Mouse (Mus musculus): Measurements from ENCODE around the gene Unc13a.

Unc13a gene

DNA sequence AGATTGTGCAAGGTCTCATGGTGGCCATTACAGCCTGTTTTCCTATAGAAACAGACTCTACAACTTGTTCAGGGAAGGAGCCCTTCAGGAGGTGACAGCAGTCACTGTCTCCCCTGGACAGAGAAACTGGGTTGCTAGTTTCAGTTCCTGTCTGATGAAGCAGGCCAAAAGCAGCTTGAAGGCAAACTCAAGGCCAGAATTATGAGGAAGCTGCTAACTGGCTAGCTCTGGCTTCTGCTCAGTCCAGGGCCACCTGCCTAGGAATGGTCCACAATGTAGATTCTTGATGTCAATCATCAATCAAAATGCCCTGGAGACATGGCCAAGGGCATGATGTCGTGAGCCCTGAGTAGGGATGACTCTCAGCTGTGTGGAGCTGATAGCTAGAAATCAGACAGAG is 46.5 kb downstream of the Unc13a start:
- no peak for DNase-seq (ENCODE audit: low spot score in 2 of 2)

DNA sequence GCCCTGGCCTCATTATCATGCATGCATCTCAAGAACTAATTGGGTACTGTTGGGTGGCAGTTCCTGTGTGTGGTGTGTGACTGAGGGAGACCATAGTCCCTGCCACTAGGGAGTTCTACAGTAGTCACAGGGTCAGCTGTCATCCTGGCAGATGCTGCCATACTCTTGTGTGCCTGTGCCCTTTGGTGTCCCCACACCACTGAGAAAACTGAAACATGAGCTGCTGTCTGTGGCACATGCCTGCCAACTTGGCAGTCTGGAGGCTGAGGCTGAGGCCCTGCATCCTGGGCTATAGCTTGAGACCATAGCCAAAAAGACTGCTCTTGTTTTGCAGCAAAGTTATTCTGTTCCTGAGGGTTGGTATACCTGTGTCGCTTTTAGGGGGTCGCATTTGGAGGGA is 51.8 kb downstream of the Unc13a start:
- DNase-seq (ENCODE audit: low spot score in 2 of 2) = no peak

DNA sequence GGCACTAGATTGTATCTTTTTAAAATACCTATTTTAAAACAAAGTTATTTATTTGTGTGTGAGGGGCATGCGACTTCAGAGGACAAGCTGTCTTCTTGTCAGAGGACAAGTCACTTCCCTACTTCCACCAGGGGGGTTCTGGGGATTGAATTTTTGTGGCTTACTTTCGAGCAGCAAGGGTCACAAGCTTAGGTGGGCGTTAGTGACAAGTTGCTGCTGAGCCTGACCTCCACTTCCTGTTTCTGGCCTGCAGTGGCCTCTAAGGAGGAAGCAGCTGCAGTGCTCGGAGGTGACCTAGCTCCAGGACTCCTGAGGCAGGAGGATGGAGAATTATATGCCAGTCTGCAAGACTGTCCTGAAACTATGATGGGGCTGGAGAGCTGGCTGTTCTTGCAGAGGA is 58.1 kb downstream of the Unc13a start:
- no peak for DNase-seq (ENCODE audit: low spot score in 2 of 2)

DNA sequence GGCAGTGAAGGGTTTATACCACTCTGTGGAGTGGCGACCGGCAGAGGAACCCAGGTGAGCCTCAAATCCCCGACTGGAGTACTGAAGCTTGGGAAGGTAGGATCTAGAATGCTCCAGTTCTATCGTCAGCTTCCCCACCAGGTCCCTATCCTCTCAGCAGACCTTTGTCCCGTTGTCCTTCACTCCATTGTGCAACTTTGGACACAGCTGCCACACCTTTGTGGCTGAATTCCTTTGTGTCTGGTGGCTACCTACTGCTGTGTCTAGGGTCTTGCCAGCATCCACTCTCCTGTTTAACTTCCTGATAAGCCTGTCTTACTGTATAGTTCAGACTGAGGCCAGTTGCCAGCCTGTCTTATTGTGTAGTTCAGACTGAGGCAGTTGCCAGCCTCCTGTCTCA is 59.4 kb downstream of the Unc13a start:
- no peak for DNase-seq (ENCODE audit: low spot score in 2 of 2)

DNA sequence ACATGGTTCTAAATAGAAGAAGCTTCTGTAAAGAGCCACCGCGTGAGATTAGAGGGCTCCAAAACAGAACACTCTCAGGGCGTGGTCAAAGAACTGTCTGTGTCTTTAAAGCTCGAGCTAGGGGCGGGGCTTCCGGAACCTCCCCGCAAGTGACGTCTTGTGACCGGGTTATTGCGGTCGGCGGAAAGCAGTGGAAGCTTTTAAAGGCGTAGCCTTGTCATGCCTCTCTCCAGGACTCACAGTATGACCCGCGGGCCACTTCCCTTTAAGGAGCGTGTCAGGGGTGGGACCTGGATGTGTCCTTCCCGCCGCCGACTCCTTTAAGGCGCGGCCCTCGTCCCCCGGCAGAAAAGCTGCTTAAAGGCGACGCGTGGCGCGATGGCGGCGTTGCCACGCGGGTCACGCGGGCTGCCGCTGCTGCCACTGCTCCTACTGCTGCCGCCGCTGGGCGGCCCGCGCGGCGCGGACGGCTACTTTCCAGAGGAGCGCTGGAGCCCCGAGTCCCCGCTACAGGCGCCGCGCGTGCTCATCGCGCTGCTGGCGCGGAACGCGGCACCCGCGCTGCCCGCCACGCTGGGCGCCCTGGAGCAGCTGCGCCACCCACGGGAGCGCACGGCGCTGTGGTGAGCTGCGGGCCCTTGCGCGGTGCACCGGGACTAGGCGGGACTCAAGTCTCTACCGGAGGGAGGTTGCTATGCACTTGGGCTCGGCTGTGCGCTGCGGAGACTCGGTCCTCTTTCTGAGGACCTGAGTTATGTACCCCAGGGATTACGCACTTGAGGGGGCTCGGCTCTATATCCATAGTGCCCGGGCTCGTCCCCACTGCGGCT is 60.5 kb downstream of the Unc13a start, which contains the start of gene Colgalt1:
Gene Colgalt1, plus strand, starts transcription at position 177 of the 830 bp plus-strand sequence.
- peak; percentile 80 to 96 for DNase-seq (ENCODE audit: low spot score in 2 of 2)

DNA sequence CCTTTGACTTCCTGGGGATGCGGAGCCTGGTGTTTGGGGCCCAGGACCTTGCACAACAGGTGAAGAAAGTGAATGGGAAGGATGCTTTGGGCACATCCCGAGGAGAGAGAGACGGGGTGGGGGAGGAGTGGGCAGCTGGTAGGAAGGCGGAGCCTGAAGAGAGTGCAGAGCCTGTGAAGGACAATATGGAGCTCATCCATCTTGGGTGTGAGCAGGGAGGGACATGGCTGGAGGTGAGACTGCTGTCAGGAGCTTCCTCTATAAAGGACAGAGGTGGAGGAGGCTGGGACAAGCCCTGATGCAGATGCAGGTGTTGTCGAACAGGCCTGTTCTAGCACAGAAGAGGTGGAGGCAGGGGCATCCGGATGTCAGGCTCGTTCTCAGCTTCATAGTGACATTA is 67.5 kb downstream of the Unc13a start:
- DNase-seq (ENCODE audit: low spot score in 2 of 2) = no peak

DNA sequence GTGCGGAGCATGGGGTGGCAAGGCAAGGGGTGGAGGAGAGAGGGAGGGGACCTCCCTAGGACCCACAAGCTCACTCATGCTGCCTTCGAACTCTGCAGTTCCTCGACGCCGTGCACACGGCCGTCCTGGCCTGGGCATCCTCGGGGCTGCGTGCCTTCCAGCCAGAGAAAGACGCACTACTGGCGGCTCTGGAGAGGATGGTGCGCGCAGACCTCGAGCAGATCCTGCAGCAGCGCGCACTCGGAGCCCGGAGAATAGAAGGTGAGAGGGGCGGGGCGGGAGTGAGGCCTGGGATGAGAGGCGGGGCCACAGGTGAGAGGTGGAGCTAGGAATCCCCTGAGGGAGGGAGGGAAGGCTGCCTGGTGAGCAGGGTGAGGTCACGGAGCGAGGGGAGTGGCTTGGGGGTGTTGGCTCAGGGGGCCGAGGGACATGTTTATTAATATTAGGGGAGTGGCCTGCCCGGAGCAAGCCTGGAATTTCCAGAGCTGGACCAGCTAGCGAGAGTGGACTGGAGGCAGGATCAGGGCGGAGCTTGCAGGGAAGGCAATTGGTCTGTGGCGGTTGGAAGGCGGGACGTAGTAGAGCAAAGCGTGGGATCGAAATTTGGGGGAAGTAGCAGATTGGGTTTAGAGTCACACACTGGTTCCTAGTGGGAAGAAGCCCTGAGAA is 68.8 kb downstream of the Unc13a start:
- DNase-seq (ENCODE audit: low spot score in 2 of 2) = peak; percentile 83 to 84

DNA sequence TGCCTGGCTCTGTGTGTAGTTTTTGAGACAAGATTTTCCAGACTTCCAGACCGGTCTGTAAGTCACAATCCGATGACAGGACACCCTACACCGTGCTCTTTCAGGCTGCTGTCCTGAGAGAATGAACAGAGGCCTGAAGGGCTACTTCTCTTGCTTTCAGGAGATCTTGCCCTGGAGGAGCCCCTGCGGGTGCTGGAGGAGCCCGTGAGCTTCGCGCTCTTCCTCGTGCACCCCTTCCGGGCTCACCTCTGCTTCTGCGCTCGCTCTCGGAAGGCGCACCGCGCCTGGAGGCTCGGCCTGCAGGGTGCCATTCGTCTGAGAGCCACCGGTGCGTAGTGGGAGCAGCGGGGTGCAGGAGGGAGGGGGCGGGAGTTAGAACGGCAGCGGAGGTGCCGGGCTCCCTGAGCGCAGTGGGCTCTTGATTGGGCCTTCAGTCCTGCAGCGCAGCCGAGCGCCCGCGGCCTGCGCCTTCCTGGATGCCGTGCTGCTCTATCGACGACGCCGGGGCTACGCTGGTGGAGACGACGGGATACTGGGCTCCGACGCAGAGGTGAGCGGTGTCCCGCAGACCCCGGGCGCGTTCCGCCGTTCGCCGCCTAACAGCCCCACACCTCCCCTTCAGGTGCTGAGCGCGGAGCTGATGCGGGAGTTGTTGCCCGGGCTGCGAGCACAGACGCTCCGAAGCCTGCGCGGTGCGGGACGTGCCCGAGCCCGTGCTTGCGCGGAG is 69.5 kb downstream of the Unc13a start:
- no peak for DNase-seq (ENCODE audit: low spot score in 2 of 2)

DNA sequence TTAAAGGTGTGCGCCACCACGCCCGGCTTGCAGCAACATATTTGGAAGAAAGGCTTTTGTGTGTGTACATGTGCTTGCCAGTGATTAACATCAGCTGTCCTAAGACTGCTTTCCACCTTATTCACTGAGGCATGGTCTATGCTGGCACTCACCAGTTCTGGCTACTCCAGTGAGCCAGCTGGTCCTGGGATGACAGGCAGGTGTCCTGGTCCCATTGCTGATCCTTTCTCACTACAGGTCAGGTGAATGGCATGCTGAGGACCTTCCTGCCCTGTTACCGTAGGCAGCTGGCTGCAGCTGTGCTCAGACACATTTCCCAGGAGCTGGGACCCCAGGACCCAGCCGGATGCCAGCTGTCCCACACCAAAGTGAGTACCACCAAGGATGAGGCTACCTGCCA is 72.7 kb downstream of the Unc13a start:
- DNase-seq (ENCODE audit: low spot score in 2 of 2) = no peak

DNA sequence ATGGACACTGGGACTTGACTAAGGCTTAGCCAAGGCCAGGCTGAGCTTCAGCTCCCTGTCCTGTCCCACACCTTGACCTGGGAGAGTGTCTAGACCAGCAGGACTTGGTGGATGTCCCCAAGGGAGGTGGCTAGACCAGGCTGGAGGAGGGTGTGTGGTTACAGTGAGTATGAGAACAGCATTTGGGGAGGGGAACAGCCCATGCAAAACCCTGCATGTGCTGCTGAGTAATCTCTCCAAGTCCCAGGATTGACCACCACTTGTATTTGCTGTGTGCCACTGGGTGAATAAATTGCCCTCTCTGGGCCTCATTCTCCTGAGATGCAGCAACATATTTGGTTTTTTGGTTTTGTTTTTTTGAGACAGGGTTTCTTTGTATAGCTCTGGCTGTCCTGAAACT is 73.2 kb downstream of the Unc13a start:
- DNase-seq (ENCODE audit: low spot score in 2 of 2) = no peak

DNA sequence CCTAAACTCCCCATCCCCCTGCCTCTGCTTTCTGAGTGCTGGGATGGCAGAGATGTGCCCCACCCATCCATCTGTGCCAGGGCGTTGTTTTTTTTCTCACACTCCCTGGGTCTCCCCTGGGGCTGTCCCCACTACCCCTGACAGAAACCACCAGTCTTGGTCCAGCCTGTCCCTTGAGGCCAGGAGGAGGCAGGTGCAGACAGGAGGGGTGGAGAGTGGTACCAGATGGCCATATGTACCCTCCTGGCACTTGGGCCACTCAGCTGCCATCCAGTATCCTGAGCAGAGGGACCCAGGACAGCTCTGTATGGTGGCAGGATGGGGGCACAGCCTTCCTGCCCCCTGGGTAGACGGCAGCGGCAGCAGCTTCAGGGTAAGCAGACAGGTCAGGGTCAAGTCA is 74.1 kb downstream of the Unc13a start, which contains the start of gene Fam129c:
Gene Fam129c, plus strand, starts transcription at position 198 of the 400 bp plus-strand sequence.
- DNase-seq (ENCODE audit: low spot score in 2 of 2) = no peak

DNA sequence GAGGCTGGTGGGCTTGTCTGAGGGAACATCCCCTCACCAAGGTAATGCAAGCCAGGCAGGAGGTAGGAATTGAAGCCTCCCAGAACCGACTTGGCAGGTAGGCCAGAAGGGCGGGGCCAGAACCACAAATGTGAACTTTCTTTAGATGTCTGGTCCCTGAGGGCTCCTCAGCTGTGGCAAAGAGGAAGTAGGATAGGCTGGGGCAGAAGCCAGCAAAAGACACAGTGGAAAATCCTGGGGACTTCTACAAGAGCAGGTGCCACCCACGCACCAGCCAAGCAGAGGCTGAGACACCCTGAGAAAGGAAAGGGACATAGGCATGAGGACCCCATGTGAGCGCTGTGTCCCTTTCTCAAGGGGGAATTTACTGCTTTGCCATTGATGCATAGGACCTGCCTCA is 74.8 kb downstream of the Unc13a start:
- DNase-seq (ENCODE audit: low spot score in 2 of 2) = no peak

DNA sequence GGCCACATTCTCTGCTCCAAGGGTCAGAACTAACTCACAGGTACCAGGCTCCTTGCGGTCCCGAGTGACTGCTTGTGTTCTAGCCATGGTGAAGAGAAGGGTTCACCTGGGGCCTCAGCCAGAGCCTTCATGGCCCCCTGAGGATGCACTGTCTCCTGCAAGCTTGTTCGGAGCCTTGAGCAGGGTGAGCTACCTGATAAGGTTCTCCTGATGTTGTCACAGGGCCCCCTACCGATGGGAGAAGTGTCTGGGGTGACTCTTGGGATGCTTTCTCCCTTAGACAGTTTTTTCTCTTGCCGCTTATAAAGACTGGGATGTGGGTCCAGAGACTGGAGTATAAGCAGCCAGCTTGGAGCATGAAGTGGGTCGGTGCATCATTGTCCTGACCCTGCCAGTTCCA is 75.2 kb downstream of the Unc13a start:
- no peak for DNase-seq (ENCODE audit: low spot score in 2 of 2)

DNA sequence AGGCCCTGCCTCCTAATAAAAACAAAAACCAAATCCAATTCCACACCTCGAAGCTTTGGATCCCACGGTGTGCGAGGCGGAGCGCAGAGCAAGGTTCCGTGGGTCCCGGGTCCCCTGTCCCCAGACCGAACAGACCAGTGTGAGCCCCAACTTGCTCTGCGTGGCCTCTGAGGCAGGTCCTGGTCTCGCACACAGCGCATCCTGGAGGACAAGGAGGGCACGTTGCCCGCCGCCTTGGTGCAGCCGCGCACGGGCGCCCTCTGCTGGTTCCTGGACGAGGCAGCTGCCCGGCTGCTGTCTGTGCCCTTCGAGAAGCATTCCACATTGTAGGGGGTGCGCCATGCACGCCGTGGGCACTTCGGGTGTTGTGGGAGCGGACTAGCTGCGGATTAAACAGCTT is 75.7 kb downstream of the Unc13a start:
- peak; percentile 76 to 84 for DNase-seq (ENCODE audit: low spot score in 2 of 2)

DNA sequence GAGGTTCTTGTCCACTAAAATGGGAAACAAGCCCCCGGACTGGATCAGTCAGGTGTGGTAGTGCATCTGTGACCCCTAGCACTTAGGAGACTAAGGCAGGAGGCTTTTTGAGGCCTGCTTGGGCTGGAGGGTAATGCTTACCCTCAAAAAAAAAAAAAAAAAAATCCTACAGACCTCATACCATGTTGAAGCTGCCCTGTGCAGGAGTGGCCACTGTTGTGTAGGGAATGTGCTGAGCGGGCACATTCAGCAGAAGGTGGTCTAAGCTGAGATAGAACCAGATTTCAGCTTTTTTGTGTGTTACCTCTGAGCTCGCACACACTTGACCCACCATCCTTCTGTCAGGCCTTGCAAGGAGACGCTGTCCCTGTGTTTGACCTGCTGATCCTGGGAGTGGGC is 77.2 kb downstream of the Unc13a start:
- DNase-seq (ENCODE audit: low spot score in 2 of 2) = no peak

DNA sequence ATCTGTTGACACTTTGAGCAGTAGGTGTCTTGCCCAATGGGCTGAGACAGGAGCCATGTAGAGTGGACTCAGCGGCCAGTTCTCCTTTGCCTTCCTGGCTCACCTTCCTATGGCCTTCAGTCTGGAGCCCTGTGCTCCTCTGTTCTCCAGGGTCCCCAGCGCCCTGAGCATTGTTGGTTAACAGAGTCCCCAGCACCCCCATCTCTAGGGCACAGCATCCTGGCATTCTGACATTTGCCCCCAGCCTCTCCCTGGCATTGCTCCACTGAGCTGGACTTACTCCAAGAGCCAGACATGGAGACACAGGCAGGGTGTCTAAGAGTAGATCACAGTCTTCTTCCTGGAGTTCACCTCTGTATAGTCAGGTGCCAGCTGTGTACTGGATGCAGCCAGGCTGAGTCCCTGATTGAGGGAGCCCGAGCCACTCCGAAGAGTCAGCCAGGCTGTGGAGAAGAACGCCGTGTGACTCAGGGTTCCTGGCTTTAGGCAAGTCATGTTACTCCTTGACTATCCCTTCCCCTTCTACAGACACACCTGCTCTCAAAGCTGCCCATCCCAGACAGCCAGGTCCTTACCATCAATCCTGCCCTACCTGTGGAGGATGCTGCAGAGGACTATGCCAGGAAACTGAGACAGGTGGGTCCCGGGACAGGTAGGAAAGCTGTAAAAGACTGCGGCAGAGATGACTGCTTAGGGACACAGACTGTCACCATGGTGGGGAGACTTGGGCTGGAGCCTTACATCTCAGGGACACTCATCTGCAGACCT is 77.8 kb downstream of the Unc13a start:
- no peak for DNase-seq (ENCODE audit: low spot score in 2 of 2)

DNA sequence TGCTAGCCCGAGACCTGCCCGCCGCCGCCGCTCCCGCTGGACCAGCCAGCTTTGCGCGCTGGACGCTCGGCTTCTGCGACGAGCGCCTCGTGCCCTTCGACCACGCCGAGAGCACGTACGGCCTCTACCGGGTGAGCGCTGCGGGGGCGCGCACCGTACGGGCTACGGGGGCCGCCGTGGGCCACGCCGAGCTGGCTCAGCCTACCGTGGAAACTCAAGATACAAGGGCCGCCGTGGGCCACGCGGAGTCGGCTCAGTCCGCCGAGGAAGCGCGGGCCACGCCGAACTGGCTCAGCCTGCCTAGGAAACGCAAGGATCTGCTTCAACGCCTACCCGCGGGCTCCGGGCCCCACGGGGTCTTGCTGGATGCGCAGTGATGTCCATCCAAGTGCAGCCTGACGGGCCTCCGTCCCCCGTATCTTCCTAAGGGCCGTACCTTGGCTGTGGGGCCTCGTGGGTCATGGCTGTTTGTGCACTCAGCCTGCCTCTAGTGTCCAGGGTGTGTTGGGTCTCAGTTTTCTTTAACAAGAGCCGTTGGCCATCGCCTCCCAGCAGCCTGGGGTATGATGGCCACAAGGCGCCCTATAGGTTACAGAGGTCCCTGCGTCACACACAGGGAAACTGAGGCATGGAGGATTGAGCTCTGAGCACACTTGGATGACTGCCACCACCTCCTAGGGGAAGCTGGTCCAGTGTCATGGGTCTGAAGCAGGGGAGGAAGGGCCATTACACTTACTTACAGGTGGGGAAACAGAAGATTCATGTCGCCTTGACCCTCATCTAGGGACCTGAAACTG is 79.0 kb downstream of the Unc13a start:
- peak in 1 of 2 experiments; percentile 64 for DNase-seq (ENCODE audit: low spot score in 2 of 2)

DNA sequence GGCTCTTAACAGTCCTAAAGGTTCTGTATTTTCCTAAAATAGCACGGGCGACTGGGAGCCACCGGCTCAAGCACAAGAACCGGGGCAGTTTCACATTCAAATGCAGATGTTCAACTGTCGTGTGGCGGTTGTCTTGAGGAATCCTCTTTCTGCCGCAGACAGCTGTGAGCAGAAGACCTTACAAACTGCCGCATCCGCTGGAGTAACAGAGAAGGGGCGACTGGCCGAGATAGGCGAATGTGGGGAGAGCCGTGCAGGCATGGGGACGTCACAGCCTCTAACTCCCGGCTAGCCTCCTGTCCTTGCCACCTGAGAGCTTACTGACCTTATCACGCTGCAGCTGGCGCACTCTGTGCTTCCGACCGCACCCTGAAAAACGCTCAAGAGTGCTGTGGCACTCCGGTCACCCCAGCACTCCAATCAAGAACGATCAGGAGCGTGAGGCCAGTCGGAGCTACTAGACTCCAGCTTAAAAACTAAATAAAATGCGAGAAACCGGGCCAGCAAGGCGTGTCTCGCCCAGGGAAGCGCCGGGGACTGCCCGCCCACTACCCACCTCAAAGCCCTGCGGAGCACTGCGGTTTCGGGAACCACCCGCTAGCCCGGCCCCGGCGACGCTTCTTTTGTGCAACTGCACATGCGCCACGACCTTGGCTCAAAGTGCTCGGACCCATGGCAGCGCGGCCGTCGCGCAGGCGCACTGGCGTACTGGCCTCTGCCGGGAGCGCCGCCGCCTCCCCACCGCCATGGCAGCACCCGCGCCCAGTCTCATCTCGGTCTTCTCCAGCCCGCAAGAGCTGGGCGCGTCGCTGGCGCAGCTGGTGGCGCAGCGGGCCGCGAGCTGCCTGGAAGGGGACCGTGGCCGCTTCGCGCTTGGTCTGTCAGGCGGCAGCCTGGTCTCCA is 79.8 kb downstream of the Unc13a start, which contains the start of gene Pgls:
Gene Pgls, plus strand, starts transcription at position 706 of the 903 bp plus-strand sequence.
- peak; percentile 92 to 94 for DNase-seq (ENCODE audit: low spot score in 2 of 2)

DNA sequence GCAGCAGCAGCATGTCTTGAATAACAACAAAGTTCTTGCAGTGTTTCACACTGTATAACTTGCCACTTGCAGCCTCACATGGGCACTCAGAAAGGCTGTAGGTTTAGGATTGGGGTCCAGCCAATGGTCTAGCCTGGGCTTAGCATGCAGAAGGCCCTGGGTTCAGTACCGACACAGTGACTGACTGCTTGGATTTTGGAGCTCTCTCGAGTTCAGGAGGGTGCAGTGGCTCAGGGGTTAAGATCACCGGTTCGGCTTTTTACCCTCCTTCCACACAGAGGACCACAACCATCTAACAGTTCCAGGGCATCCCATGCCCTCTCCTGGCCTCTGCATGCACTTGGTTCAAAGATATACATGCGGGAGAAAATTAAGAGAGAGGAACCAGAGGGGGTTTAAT is 80.5 kb downstream of the Unc13a start:
- no peak for DNase-seq (ENCODE audit: low spot score in 2 of 2)

DNA sequence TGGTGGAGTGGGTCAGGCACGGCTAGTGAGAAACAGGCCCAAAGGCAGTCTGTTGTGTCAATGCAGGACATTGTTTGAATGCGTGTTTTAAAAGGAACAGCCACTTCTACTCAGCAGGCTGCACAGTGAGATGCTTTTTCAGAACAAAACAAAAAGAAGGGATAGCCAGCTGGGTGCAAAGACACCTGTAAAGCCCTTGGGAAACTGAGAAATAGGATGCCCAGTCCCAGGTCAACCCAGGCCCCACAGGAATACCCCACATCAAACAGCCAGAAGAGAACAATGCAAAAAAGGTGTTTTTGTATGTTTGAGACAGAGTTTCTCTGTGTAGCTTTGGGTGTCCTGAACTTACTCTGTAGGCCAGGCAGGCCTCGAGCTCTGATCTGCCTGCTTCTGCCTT is 82.8 kb downstream of the Unc13a start:
- no peak for DNase-seq (ENCODE audit: low spot score in 2 of 2)

Data from urinary bladder, adult 18-20 months (tissue).